Mouse (Mus musculus) liver, embryonic 14.5 days (tissue): ENCODE measurements around the gene Pou3f4. TPM values are rescaled to one million over a fixed set of nuclear protein-coding genes. Genes with fewer than 3 reads are reported as not detected.

ENCODE experiments used
- ATAC-seq: fragments of 200-750 bp; cut with Nextera tagmentation; 2 replicates; pipeline ENCODE4 v1.8.0; 2017; ENCODE audit warnings: moderate number of reproducible peaks, mild to moderate bottlenecking, moderate library complexity; ENCODE audit not compliant: insufficient read depth
- DNase-seq, 3 experiments: peaks; one replicate each; pipeline ENCODE4 v3.0.0-alpha.2; 2012 to 2013; ENCODE audit warnings: low read depth in 3 of 3, low spot score in 3 of 3
- H3K27ac ChIP-seq: fragments of 300-500 bp; sonication (generic); 2 replicates; pipeline ENCODE4 v1.5.1; 2014; ENCODE audit warnings: moderate library complexity, mild to moderate bottlenecking, control low read depth, inconsistent platforms
- H3K27me3 ChIP-seq: fragments of 300-500 bp; sonication (generic); 2 replicates; pipeline ENCODE4 v1.6.1; 2014; ENCODE audit warnings: mild to moderate bottlenecking, low read length, moderate library complexity; ENCODE audit not compliant: control insufficient read depth, insufficient read depth
- H3K36me3 ChIP-seq: fragments of 300-500 bp; sonication (generic); replicated peaks from 2 replicates; pipeline ENCODE4 v1.6.1; 2014; ENCODE audit warnings: low read depth; ENCODE audit not compliant: control insufficient read depth, insufficient read depth
- H3K4me1 ChIP-seq, 2 experiments: fragments of 200-500 bp in 1 of 2; fragments of 300-500 bp in 1 of 2; sonication (generic) in 1 of 2; replicated peaks; 2 replicates each; pipeline ENCODE4 v1.6.1; 2012 to 2014; ENCODE audit warnings: antibody characterized with exemption in 1 of 2, inconsistent platforms in 1 of 2, low read length in 1 of 2; ENCODE audit not compliant: control insufficient read depth in 2 of 2, insufficient read depth in 2 of 2
- H3K4me2 ChIP-seq: fragments of 300-500 bp; sonication (generic); 2 replicates; pipeline ENCODE4 v1.6.1; 2014; ENCODE audit warnings: low read depth, mild to moderate bottlenecking, control low read depth, moderate library complexity
- H3K4me3 ChIP-seq, 2 experiments: fragments of 200-500 bp in 1 of 2; fragments of 300-500 bp in 1 of 2; sonication (generic) in 1 of 2; 2 replicates each; pipeline ENCODE4 v1.5.1; 2012 to 2014; ENCODE audit warnings: low read depth in 2 of 2, low read length in 2 of 2, mild to moderate bottlenecking in 2 of 2, control low read depth in 1 of 2, inconsistent platforms in 1 of 2, moderate library complexity in 1 of 2; ENCODE audit not compliant: insufficient read depth in 1 of 2
- H3K9ac ChIP-seq: fragments of 300-500 bp; sonication (generic); replicated peaks from 2 replicates; pipeline ENCODE4 v1.6.1; 2014; ENCODE audit warnings: mild to moderate bottlenecking, control low read depth, moderate library complexity
- H3K9me3 ChIP-seq: fragments of 300-500 bp; sonication (generic); 2 replicates; pipeline ENCODE4 v1.6.1; 2016; ENCODE audit warnings: low read length, mixed read lengths; ENCODE audit not compliant: control insufficient read depth
- CTCF ChIP-seq: IDR thresholded peaks from 2 replicates; pipeline ENCODE4 v1.5.1; 2016; ENCODE audit warnings: antibody characterized with exemption, low read depth, control low read depth
- EP300 ChIP-seq: IDR thresholded peaks from 2 replicates; pipeline ENCODE4 v1.6.1; 2016; ENCODE audit warnings: antibody characterized with exemption, low read depth
- WGBS: fragments of 180-500 bp; shearing (Covaris S2); extraction: QIAGEN DNeasy Blood & Tissue Kit; methylation state at CpG from one replicate; pipeline ENCODE4 v1.1.7; 2014; ENCODE audit not compliant: insufficient replicate concordance; 5-methylcytosine and 5-hydroxymethylcytosine counted together
- polyA plus RNA-seq, 2 experiments: library from polyadenylated mRNA; depleted of rRNA in 1 of 2; stranded (reverse) in 1 of 2; unstranded in 1 of 2; fragments of >200 nt; fragmentation: Nextera tagmentation in 1 of 2; extraction: Ambion mirVana in 1 of 2; gene quantifications; 2 replicates each; pipeline versions ENCODE4 v1.2.1 to v1.2.3; 2012 to 2014

The Pou3f4 gene
- polyA plus RNA-seq, 2 experiments, result not detected

- Histone ChIP-seq H3K9me3 (no peaks in the 10 kb centered on the region), H3K4me2 (no peak overlapping the region), H3K27ac (no peak overlapping the region), H3K27me3 (peaks cover 19% of the 10 kb centered on the region), H3K4me1 (no peaks in the 10 kb centered on the region), H3K4me3 (no peak overlapping the region), H3K36me3 (no peaks in the 10 kb centered on the region), H3K9ac (no peak overlapping the region)
- ATAC-seq (no peak), DNase-seq (no peak)
- 13% methylated on average over 16 of the region's 16 CpGs for WGBS
- TF ChIP-seq CTCF, result no peak
- no peak for TF ChIP-seq EP300
Measured at GRCm38 (mm10) chrX:110816609-110817008, 2.5 kb downstream of the Pou3f4 start.

GRCm38 (mm10) chrX:110817211-110817610, 3.1 kb downstream of the Pou3f4 start:
- Histone ChIP-seq H3K4me2 (no peak overlapping the region), H3K27me3 (peaks cover 19% of the 10 kb centered on the region), H3K36me3 (no peaks in the 10 kb centered on the region), H3K9ac (no peak overlapping the region), H3K4me3 (no peak overlapping the region), H3K4me1 (no peaks in the 10 kb centered on the region), H3K27ac (no peak overlapping the region), H3K9me3 (no peaks in the 10 kb centered on the region)
- 18% methylated on average over 10 of the region's 10 CpGs for WGBS
- no peak for TF ChIP-seq CTCF
- no peak for TF ChIP-seq EP300
- ATAC-seq, result no peak
- no peak for DNase-seq

GRCm38 (mm10) chrX:110837450-110837849, 23.4 kb downstream of the Pou3f4 start:
- Histone ChIP-seq H3K4me2 (no peak overlapping the region), H3K9ac (no peak overlapping the region), H3K9me3 (no peaks in the 10 kb centered on the region), H3K27ac (no peak overlapping the region), H3K27me3 (no peaks in the 10 kb centered on the region), H3K4me1 (no peaks in the 10 kb centered on the region), H3K36me3 (no peaks in the 10 kb centered on the region), H3K4me3 (no peak overlapping the region)
- DNase-seq (no peak), ATAC-seq (no peak)
- WGBS, result 44% methylated on average over 2 of the region's 2 CpGs
- TF ChIP-seq EP300, result no peak
- no peak for TF ChIP-seq CTCF

- no peaks in the 10 kb centered on the region for H3K27me3 ChIP-seq
- no peak overlapping the region for H3K27ac ChIP-seq
- no peak overlapping the region for H3K4me3 ChIP-seq
- no peak for TF ChIP-seq CTCF
- no peak for TF ChIP-seq EP300
- DNase-seq, result no peak
- no peak overlapping the region for H3K9ac ChIP-seq
- no peak for ATAC-seq
- no peaks in the 10 kb centered on the region for H3K9me3 ChIP-seq
- H3K4me2 ChIP-seq, result no peak overlapping the region
- no peaks in the 10 kb centered on the region for H3K4me1 ChIP-seq
- no peaks in the 10 kb centered on the region for H3K36me3 ChIP-seq
- WGBS, result 37% methylated on average over 2 of the region's 2 CpGs
Measured at GRCm38 (mm10) chrX:110851300-110851699, 37.2 kb downstream of the Pou3f4 start.
